Mouse (Mus musculus): Measurements from ENCODE around the gene Rpl9-ps1. TPM values are rescaled to one million over a fixed set of nuclear protein-coding genes. Genes with fewer than 3 reads are reported as not detected.

Rpl9-ps1 gene
- polyA plus RNA-seq, 1 experiment, result not detected

DNA sequence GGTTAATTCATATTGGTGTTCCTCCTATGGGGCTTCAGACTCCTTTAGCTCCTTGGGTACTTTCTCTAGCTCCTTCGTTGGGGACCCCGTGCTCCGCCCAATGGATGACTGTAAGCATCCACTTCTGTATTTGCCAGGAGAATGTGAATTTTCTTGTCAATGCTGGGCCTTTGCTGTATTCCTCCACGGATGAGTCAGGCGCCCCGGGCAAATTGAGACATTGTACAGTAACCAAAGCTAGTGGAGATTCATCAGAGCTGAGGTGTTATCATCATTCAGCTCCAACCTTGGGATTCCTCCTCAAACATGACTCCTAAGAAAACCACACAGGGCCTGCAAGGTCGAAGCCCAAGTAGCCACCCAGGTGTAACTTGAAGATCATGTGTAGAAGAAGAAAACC lies 47.6 kb downstream of the Rpl9-ps1 start:
- TF ChIP-seq GATA1 (IDR thresholded peaks at IDR 0.05; ENCODE audit: low read length), result no peak

DNA sequence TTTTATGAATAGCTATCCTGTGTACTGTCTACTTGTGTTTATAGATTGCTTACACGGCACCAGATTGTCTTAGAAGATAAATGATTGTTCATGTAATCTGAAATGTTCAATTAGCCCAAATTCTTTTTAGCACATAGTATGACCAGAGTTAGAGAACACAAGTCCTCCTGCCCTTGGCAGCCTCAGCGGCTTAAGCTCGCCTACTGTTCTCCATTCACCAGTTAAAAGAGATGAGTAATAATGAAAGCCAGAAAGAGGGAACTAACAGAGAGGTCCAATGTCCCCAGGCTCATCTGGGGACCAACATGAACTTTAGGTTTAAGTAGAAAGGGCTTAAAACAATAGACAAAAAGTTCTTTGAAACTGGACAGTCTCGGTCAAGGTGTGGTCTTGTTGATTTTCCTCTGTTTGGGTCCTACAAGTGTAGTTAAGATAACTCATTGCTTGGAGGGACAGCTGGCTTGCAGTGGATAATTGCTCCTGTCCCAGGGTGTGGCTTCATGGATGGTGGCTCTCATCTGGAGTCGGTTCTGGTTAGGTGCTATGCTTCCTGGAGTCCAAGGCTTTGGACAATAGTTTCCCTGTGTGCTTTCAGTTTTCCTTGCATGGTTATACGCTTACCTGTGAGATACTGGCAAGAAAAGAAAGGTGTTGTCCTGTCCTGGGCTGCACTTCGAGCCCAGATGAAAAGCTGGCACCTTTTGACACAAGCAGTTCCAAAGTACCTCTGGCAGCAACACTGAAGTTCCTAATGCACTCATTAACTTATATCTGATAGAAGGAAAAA lies 49.6 kb downstream of the Rpl9-ps1 start:
- TF ChIP-seq GATA1 (IDR thresholded peaks at IDR 0.05; ENCODE audit: low read length), result no peak

Other genes with a start within 250 kb of the Rpl9-ps1 start
- gene Rasl10b, start 236.5 kb downstream of the Rpl9-ps1 start, polyA plus RNA-seq (2012), result 0.16 and 0.17 TPM in 2 replicates
- not detected in 2 replicates for gene Gas2l2, start 216.2 kb downstream of the Rpl9-ps1 start, polyA plus RNA-seq (2012)
- not detected in 2 replicates for gene 1700020L24Rik, start 207.9 kb downstream of the Rpl9-ps1 start, polyA plus RNA-seq (2012)
- not detected in 2 replicates for gene Mmp28, start 182.6 kb downstream of the Rpl9-ps1 start, polyA plus RNA-seq (2012)
- gene Taf15, start 172.5 kb downstream of the Rpl9-ps1 start, polyA plus RNA-seq (2012), result 56.0 and 73.0 TPM in 2 replicates
- gene Heatr9, start 123.4 kb downstream of the Rpl9-ps1 start, polyA plus RNA-seq (2012), result not detected in 2 replicates
- gene Ccl5, start 115.1 kb downstream of the Rpl9-ps1 start, polyA plus RNA-seq (2012), result not detected in 2 replicates
- not detected in 2 replicates for gene Ccl9, start 67.0 kb downstream of the Rpl9-ps1 start, polyA plus RNA-seq (2012)
- gene Ccl6, start 52.5 kb downstream of the Rpl9-ps1 start, polyA plus RNA-seq (2012), result not detected in 2 replicates
- gene Ccl3, start 3.7 kb upstream of the Rpl9-ps1 start, polyA plus RNA-seq (2012), result not detected in 2 replicates
- not detected in 2 replicates for gene Ccl4, start 17.0 kb upstream of the Rpl9-ps1 start, polyA plus RNA-seq (2012)
- not detected in 2 replicates for gene Wfdc17, start 58.4 kb upstream of the Rpl9-ps1 start, polyA plus RNA-seq (2012)
- not detected in 2 replicates for gene Wfdc18, start 63.4 kb upstream of the Rpl9-ps1 start, polyA plus RNA-seq (2012)
- gene Wfdc21, start 101.3 kb upstream of the Rpl9-ps1 start, polyA plus RNA-seq (2012), result not detected in 2 replicates
- 6.4 and 11.9 TPM in 2 replicates for gene Heatr6, start 108.1 kb upstream of the Rpl9-ps1 start, polyA plus RNA-seq (2012)
- not detected in 2 replicates for gene Hnf1b, start 204.4 kb upstream of the Rpl9-ps1 start, polyA plus RNA-seq (2012)